Mouse (Mus musculus) liver, adult 10 weeks (tissue): ENCODE results near the gene Hoxd12. TPM values are rescaled to one million over a fixed set of nuclear protein-coding genes. Genes with fewer than 3 reads are reported as not detected.

Source experiments
- polyA plus RNA-seq: library from polyadenylated mRNA; stranded (reverse); fragments of 350-450 nt; fragmentation: Illumina TruSeq; extraction: RNeasy Lipid Tissue Mini Kit (QIAGEN cat#74804); gene quantifications from one replicate; pipeline ENCODE4 v1.2.3, GENCODE M21; 2014; ENCODE audit warnings: low read depth, low replicate concordance

Gene Hoxd12
- not detected for polyA plus RNA-seq

DNA sequence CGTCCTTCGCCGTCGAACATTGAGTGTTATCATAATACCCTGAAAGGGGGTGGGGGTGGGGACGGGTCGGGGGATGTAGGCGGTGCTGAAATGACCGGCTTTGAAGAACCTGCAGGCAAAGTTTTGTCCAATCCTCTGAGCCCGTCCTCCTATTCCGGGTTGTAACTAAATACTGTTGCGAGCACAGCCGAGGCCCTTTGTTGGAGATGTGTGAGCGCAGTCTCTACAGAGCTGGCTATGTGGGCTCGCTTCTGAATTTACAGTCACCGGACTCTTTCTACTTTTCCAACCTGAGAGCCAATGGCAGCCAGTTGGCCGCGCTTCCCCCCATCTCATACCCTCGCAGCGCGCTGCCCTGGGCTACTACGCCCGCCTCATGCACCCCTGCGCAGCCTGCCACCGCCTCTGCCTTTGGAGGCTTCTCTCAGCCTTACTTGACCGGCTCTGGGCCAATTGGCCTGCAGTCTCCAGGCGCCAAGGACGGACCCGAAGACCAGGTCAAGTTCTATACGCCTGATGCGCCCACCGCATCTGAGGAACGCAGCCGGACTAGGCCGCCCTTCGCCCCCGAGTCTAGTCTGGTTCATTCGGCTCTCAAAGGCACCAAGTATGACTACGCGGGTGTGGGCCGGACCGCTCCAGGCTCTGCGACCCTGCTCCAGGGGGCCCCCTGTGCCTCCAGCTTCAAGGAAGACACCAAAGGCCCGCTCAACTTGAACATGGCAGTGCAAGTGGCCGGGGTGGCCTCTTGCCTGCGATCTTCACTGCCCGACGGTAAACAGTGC lies at the start of gene Hoxd12:
Hoxd12 (plus strand) TSS at position 133 of the 785 bp plus-strand sequence.

DNA sequence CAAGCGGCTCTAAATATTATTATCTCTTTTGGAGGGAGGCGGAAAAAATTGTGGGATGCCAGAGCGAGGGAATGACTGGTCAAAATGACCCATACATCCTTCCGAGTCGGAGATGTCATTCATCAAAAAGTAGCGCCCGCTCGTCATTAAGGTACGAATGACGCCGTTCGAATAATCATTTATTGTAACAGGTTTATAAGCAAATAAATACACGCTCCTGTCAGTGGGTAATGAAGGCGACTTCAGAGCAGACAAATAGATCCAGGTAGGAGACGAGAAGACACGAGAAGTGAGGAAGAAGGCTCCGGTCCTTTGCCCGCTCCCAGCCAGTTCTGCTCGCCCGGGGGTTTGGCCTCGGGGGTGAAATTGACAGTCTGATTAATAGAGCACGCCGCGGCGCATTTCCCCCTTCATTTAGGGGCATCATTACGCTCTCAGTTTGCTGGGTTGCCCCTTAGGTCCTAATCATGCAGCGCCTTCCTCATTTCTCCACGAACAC lies 15.3 kb upstream of the Hoxd12 start, which contains the start of gene Evx2:
Evx2 (minus strand) TSS at position 51 of the 499 bp plus-strand sequence.

DNA sequence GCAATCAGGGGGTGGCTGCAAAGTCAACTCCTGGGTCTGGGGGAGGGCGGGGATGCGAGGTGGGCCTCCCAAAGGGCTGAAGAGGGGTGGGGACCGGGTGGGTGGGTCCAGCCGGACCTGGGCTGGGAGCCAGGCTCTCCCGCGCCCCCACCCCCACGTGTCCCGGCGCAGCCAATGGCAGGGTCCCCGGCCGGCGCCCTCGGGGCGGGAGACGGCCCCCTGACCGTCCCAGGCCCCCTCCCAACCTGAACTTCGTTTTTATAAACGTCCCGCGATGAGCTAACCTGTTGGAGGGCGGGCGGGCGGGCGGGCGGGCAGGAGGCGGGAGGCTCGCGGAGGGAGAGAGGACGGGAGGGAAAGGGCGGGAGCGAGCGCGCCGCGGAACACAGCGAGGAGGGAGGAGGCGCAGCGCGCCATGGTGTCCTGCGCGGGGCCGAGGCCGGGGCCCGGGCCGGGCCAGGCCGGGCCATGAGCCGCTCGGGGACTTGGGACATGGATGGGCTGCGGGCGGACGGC lies 6.9 kb upstream of the Hoxd12 start, which contains the start of gene Hoxd13:
Hoxd13 (plus strand) TSS at position 469 of the 516 bp plus-strand sequence.

DNA sequence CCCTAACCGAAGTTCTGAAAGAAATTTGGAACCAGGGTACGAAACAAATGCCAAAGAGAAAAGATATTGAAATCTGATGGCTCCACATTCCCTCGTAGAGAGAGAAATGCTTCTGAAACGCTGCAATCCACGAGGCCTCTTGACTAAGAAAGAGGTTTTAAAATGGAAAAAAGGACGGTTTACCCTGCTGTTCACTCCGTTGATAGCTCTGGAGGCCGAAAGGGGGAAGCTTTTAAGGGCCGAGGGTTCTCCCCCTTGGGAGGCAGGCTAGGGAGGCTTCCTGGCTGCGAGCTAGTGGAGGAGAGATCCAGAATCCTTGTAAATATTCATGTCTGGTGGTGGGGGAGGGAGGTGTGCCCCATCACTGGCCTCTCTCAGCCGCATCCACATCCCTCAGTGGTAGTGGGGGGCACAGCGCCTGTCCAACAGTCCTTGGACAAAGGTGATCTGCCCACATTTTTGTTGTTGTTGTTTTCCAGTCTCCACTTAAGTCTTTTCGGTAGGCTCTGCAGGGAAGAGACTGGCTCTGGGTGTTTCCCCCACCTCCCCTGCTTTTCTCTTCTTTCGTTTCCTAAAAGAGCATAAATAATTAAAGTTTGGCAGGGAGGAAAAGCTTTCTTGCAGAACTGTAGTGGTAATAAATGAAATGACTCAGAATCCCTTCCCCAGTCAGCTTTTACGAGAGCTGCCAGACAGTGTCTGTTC lies 4.2 kb downstream of the Hoxd12 start, which contains the start of gene Hoxd11:
Hoxd11 (plus strand) TSS at position 667 of the 705 bp plus-strand sequence.

DNA sequence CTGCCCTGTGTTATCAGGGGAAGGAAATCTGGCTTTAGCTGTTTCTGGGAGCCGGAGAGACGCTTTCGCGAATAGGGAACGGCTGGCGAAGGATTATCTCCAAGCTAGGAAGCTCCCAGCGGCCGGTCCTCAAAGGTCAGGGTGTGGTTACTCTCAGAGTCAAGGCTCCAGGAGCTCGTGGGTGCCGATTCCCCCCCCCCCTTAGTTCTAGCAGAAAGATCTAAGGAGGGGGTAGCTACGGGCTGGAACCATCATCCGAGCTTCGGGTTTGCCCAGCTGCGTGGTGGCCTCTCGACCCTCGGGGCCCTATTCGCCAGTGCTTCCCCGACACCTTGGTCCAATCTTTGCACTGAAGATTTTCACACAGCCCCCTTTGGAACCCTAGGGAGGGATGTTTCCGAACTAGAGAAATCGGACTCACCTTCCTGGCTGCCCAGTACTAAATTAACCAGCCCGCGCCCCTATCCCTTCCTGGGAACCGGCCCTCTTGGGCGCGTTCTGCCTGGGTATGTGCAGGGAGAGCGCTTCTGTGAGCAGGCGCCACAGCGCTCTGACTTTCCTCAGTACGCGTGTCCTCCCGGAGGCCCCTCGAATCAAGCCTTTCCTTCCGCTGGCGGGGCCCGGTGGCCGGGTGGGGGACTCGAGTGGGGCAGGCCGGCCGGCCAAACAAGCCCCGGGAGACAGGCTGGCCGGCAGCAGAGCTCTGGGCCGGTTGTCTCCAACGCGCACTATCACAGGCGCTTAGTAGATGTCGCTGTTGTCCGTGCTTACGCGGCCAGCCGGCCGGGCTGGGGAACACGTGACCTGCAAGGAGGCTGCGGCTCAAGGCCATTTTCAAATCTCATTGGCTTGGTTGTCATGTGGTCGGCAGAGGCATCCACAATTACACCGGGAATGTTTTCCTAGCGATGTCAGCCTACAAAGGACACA lies 16.5 kb downstream of the Hoxd12 start, which contains the start of gene Hoxd10:
Hoxd10 (plus strand) TSS at position 903 of the 930 bp plus-strand sequence.

DNA sequence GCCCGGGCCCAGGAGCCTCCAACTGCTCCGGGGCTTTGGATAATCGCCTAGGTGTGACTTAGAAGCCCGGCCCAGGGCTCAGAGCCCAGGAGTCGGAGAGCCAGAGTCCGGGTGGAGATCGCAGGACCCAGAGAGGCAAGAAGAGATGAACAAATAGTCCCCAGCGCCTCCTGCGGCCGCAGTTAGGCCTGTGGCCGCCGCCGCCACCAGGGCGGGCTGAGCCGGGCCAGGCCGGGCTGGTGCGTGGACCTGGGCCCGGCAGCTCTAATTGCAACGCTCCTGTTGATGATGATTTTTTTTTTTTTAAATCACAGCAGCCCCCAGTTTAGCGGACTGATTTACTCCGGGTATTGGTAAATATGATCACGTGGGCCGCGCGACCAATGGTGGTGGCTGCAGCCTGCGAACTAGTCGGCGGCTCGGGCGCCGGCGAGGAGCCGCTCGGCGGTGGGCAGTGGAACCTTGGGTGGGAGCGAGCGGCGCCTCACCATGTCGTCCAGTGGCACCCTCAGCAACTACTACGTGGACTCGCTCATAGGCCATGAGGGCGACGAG lies 22.8 kb downstream of the Hoxd12 start, which contains the start of gene Hoxd9:
Hoxd9 (plus strand) TSS at position 161 of the 555 bp plus-strand sequence.

DNA sequence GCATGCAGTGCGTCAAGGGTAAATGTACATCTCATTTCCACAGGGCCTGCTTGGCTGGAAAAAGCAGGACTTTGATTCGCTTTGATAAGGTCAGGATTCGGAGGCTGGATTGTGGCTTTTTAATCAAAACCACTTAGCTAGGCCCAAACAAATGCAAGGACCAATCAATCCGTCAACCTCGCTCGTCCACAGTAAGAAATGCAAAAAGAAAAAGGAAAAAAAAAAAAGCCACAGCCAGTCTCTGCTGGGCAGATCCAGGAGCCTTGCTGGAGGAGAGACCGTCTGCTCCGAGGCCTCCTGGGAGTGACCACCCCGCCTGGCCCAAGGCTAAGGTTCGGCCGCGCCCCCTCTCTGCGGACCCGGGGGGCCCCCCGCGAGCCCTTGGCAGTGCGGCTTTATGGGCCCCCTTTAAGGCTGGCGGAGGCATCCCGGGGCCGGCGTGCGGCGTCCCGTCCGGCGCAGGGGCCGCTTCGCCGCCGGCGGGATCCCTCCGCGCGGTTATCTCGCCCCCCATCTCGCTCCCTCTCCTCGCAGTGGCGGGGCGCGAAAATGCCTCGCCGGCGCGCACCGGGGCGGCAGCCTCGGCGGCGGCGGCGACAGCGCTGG lies 29.7 kb downstream of the Hoxd12 start, which contains the start of gene Hoxd8:
Hoxd8 (plus strand) TSS at position 223 of the 606 bp plus-strand sequence.

DNA sequence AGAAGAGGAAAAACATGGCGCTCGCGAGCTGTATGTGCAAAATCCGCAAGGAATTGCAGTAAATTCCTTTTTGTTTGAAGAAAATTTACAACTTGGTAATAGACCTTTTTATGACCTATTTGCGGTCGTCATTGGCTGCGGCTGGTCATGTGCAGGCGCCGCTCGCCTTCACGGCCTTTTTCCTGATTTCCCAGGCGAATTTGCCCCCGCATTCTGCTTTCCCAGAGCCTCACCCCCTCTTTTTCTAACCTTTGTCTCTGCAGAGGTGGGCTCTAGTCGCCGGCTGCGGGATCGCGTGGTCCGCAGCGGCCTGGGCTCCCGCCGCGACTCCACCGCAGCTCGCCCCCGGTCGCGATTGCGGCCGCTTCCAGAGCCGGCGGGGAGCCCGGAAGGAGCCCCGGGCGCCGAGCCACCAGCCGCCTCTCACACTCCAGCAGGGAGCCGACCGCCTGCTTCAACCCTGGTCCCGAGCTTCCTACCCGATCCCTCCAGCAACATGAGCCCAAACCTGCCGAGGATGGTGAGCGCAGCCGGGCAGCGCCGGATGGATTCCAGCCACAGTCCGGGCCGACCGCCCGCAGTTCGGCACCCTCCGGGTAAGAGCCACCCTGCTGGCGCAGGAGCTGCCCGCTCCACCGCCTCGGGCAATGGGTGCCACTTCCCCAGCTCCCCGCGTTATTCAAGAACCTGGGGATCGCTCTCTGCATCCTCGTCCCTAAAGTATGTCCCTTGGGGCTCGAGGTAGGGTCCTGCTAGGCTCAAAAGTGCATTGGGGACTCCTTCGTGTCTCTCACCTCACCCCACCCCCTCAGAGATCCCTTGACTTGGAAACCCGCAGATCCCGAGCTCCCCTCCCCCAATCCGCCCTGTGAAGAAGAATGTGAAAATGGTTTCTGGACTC lies 37.2 kb downstream of the Hoxd12 start, which contains the start of the genes Hoxd3 and Hoxd4:
Hoxd3 (plus strand) TSS at position 207 of the 901 bp plus-strand sequence.
Hoxd4 (plus strand) TSS at position 209 of the 901 bp plus-strand sequence.

DNA sequence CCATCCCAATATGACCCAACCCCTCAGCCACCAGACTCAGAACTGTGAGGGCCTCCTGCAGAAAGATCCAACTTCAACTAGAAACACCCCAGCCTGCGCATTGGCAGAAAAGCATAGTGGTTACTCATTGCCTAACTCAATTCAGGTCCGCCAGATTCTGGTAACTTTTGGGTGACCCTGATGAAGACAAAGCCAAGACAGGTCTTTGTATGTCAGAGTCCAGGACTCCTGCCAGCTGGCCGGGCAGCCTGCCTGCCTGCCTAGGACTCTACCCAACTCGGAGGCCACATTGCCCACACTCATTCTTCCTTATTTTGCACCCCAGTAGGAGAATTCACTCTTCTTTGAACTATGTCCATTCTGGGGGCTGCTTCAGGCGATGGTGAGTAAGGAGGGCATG lies 51.7 kb downstream of the Hoxd12 start, which contains the start of gene Gm28230:
Gm28230 (plus strand) TSS at position 178 of the 400 bp plus-strand sequence.

Other genes with a start within 250 kb of the Hoxd12 start
- gene Lnpk, start 95.6 kb upstream of the Hoxd12 start, polyA plus RNA-seq: 9.0 TPM
- not detected for gene Evx2, start 15.5 kb upstream of the Hoxd12 start, polyA plus RNA-seq
- not detected for gene Hoxd13, start 6.7 kb upstream of the Hoxd12 start, polyA plus RNA-seq
- gene Hoxd11, start 4.5 kb downstream of the Hoxd12 start, polyA plus RNA-seq: not detected
- gene Hoxd10, start 16.9 kb downstream of the Hoxd12 start, polyA plus RNA-seq: not detected
- not detected for gene Hoxd9, start 22.7 kb downstream of the Hoxd12 start, polyA plus RNA-seq
- not detected for gene Hoxd8, start 29.6 kb downstream of the Hoxd12 start, polyA plus RNA-seq
- not detected for gene Hoxd3, start 36.9 kb downstream of the Hoxd12 start, polyA plus RNA-seq
- gene Hoxd4, start 36.9 kb downstream of the Hoxd12 start, polyA plus RNA-seq: not detected
- not detected for gene Gm28230, start 51.7 kb downstream of the Hoxd12 start, polyA plus RNA-seq
- gene Hoxd1, start 88.0 kb downstream of the Hoxd12 start, polyA plus RNA-seq: not detected
- gene Mtx2, start 150.8 kb downstream of the Hoxd12 start, polyA plus RNA-seq: 157 TPM